Mouse (Mus musculus): ENCODE measurements around the gene Lpp. TPM values are rescaled to one million over a fixed set of nuclear protein-coding genes. Genes with fewer than 3 reads are reported as not detected.

The Lpp gene
- polyA plus RNA-seq, 1 experiment from 2014 or later, result 69.5 TPM

DNA sequence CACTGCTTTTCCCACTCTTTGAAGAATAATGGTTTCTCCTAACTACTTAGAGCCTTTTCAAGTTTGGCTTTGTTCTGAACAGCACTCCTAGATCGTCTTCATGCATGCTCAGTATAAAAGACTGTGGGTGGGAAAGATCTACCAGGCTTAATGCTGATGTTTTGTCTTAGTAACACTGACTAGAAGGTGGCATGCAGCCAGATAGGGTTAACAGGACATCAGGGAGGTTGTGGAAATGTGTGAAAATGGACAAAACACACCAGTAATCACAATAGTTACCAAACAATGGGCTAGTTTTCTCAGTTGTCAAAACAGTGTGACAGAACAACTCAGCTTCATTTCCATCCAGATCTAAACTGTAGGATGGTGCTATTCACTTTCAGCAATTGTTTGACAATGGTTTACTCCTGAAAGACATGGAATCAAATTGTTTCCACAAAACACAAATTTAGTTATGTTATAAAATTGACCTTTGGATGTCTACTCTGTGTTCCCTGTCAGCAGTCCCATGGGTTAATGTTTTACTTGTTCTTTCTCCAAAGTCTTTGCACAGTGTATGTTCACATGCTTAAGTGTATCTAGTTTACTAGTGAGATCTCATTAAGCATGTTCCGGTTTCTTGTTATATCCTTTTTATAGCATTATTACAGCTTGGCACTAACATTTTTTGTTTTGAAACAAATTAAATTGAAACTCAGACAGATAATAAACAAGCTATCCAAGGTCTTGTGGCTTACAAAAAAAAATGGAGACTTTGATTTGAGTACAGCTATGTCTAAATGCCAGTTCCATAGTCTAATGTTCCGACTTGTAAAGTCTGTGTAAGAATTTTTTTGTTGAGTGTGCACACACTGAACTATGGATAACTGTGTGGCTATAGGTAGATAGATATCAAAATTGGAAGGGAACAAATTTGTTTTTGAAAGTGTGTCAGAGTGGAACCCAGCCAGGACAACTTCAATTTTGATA is 229.2 kb downstream of the Lpp start:
- Histone ChIP-seq H3K27ac (no peak overlapping the region), H3K9ac (no peak overlapping the region), H3K4me3 (replicated peaks) (no peak overlapping the region), H3K4me2 (no peak overlapping the region), H3K36me3 (no peaks in the 10 kb centered on the region), H3K27me3 (replicated peaks) (no peaks in the 10 kb centered on the region), H3K9me3 (no peaks in the 10 kb centered on the region), H3K4me1 (no peaks in the 10 kb centered on the region)
- 69% methylated on average over 3 of the region's 3 CpGs for WGBS
- no peak for ATAC-seq (ENCODE audit: insufficient read depth, low FRiP score, low read depth)

DNA sequence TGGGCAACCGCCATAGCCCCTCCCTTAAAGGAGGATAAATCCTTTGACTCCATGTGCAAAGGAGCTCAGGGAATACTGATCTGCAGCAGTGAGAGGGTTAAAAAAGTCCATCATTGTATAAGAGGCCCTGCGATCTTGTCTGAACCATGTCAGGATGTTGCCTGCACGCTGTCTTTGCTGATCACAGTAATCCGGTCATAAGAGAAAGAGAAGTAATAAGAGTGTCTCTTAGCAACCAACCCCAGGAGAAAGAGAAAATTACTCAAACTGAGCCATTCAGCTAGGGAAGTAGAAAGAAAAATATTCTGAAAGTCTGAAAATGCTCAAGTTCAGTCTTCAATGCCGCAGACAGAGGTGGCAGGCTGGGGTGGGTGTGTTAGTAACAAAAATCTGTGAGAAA is 231.0 kb downstream of the Lpp start:
- Histone ChIP-seq H3K9me3 (no peaks in the 10 kb centered on the region), H3K4me3 (replicated peaks) (no peak overlapping the region), H3K27ac (no peak overlapping the region), H3K27me3 (replicated peaks) (no peaks in the 10 kb centered on the region), H3K4me2 (no peak overlapping the region), H3K4me1 (no peaks in the 10 kb centered on the region), H3K9ac (no peak overlapping the region), H3K36me3 (no peaks in the 10 kb centered on the region)
- 55% methylated on average over 5 of the region's 5 CpGs for WGBS
- no peak for ATAC-seq (ENCODE audit: insufficient read depth, low FRiP score, low read depth)

DNA sequence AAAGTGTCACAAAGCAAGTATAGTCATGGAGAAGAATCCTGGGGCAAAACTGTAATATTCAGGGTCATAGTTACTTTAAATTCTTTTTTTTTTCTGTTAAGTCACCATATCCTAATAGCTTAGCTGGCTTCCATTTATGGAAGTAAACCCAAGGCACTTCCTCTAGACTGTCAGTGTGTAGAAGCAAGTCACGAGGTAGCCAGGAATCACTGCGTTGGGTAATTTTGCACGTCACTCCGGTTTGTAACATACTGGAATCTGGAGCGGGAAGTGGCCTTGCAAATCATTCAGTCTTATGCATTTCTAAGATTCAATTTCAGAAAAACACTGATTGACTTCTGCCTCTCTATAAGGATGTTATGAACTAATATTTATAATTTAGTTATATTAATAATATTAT is 232.3 kb downstream of the Lpp start:
- ATAC-seq (ENCODE audit: insufficient read depth, low FRiP score, low read depth), result no peak
- no peak overlapping the region for H3K4me2 ChIP-seq
- H3K27me3 ChIP-seq (replicated peaks), result no peaks in the 10 kb centered on the region
- no peak overlapping the region for H3K27ac ChIP-seq
- H3K36me3 ChIP-seq, result no peaks in the 10 kb centered on the region
- no peak overlapping the region for H3K9ac ChIP-seq
- WGBS, result 89% methylated on average over 5 of the region's 5 CpGs
- H3K4me3 ChIP-seq (replicated peaks), result no peak overlapping the region
- H3K4me1 ChIP-seq, result no peaks in the 10 kb centered on the region
- no peaks in the 10 kb centered on the region for H3K9me3 ChIP-seq

DNA sequence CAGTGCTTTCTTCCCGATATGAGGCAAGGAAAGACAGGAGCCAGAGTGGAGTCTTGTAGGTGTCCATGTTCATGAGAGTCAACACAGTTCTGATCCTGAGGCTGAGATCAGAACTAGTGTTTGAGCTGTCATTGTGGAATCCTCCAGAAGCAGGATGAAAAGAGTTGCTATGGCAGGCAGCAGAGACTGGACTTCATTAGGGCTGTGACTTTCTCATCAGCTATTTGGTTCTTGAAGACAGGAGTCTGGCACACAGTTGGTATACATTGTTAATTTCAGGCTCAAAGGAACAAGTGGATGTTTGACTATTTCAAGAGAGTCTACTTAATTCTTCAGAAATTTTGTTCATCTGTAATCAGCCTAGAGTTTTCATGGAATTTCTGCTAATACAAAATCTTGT is 235.5 kb downstream of the Lpp start:
- Histone ChIP-seq H3K9ac (no peak overlapping the region), H3K4me1 (no peaks in the 10 kb centered on the region), H3K27me3 (replicated peaks) (no peaks in the 10 kb centered on the region), H3K36me3 (no peaks in the 10 kb centered on the region), H3K9me3 (no peaks in the 10 kb centered on the region), H3K4me3 (replicated peaks) (no peak overlapping the region), H3K27ac (no peak overlapping the region), H3K4me2 (no peak overlapping the region)
- 88% methylated on average over 1 of the region's 1 CpGs for WGBS
- ATAC-seq (ENCODE audit: insufficient read depth, low FRiP score, low read depth), result no peak

DNA sequence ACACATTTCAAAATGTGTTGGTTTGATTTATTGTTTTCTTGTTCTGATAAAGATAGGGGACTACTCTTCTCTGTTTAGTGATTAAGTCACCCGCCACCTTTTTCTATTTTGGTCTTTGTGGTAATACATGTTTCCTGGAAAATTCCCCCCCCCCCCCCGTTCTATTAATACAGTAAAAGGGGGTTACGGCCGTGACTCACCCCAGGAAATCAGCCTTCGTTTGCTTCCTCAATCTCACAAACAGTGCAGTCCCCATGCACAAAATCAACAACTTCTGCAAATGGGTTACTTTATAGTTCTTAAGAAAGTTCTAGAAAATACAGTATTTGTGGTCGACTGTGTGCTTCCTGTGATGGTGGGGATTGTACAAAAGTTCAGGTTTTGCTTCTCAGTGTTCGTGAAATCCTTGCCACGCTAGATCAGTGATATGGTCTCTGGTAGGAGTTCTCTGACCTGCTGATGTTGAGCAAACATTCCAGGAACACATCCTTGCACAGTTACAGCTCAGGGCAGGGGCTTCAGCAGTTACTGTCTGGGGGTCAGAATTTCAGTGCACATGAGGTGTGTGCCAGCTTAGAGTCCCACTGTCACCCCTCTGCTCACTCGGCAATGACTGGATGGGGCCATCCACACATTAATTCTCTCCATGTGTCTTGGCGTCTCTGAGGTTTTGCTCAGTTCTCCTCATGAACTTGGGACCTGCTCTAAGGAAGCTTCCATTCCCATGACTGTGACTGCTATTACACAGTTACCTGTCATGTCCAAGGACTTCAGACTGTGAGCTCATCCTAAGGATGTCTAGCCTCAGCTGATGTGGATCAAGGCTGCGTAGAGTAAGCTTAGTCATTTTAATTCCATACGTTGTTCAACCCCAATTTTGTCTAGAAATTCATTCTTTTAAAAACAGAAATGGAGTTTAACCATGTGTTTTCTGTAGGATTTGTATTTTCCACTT is 236.2 kb downstream of the Lpp start:
- WGBS, result 70% methylated on average over 12 of the region's 12 CpGs
- H3K36me3 ChIP-seq, result no peaks in the 10 kb centered on the region
- H3K4me2 ChIP-seq, result no peak overlapping the region
- H3K27me3 ChIP-seq (replicated peaks), result no peaks in the 10 kb centered on the region
- no peaks in the 10 kb centered on the region for H3K9me3 ChIP-seq
- H3K4me1 ChIP-seq, result no peaks in the 10 kb centered on the region
- no peak overlapping the region for H3K4me3 ChIP-seq (replicated peaks)
- no peak overlapping the region for H3K9ac ChIP-seq
- H3K27ac ChIP-seq, result no peak overlapping the region
- no peak for ATAC-seq (ENCODE audit: insufficient read depth, low FRiP score, low read depth)

DNA sequence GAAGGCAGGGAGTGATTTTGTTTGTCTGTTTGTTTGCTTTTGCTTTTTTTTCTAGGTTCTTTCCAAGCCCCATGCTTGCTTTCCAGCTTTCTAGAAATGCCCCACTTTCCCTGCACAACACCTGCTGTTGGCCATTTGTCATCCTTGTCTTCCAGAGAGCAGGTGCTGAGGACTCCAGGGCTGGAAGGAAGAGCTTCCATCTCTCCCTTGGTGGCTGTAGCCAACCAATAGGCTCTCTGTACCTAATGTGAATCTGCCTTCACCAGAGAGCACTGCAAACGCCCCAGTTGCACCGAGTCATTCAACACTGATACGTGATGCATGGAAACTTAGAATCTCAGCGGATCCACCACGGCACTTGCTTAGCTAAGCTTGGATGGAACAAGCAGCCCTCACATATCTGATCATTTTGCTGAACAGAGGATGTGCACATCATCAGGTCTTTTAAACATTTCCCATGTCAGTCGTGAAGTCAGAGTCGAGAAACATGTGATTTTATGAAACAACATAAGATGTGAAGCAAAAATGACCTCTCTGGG is 242.1 kb downstream of the Lpp start:
- H3K9me3 ChIP-seq, result no peaks in the 10 kb centered on the region
- H3K4me2 ChIP-seq, result no peak overlapping the region
- no peaks in the 10 kb centered on the region for H3K36me3 ChIP-seq
- no peaks in the 10 kb centered on the region for H3K4me1 ChIP-seq
- no peaks in the 10 kb centered on the region for H3K27me3 ChIP-seq (replicated peaks)
- ATAC-seq (ENCODE audit: insufficient read depth, low FRiP score, low read depth), result no peak
- H3K4me3 ChIP-seq (replicated peaks), result no peak overlapping the region
- H3K27ac ChIP-seq, result no peak overlapping the region
- no peak overlapping the region for H3K9ac ChIP-seq
- WGBS, result 88% methylated on average over 7 of the region's 7 CpGs

DNA sequence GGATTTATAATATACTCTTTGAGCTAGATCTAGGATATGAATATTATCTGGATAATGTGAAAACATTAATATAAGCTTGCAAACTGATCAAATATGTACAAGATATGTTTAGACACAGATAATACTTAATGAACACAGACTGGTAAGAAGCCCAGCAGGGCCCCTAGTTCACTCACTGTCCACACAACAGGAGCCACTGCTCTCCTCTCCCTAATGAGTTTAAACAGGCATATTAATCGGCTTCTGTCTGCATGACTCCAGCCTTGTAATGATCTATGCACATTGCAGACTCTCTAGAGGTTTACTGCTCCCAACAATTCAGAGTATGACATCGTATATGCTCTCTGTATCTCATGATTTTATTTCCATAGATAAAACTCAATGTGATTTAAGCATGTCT is 243.6 kb downstream of the Lpp start:
- WGBS, result 74% methylated on average over 2 of the region's 2 CpGs
- ATAC-seq (ENCODE audit: insufficient read depth, low FRiP score, low read depth), result no peak
- no peak overlapping the region for H3K27ac ChIP-seq
- no peak overlapping the region for H3K9ac ChIP-seq
- no peaks in the 10 kb centered on the region for H3K9me3 ChIP-seq
- no peaks in the 10 kb centered on the region for H3K4me1 ChIP-seq
- no peak overlapping the region for H3K4me2 ChIP-seq
- no peak overlapping the region for H3K4me3 ChIP-seq (replicated peaks)
- H3K27me3 ChIP-seq (replicated peaks), result no peaks in the 10 kb centered on the region
- no peaks in the 10 kb centered on the region for H3K36me3 ChIP-seq

DNA sequence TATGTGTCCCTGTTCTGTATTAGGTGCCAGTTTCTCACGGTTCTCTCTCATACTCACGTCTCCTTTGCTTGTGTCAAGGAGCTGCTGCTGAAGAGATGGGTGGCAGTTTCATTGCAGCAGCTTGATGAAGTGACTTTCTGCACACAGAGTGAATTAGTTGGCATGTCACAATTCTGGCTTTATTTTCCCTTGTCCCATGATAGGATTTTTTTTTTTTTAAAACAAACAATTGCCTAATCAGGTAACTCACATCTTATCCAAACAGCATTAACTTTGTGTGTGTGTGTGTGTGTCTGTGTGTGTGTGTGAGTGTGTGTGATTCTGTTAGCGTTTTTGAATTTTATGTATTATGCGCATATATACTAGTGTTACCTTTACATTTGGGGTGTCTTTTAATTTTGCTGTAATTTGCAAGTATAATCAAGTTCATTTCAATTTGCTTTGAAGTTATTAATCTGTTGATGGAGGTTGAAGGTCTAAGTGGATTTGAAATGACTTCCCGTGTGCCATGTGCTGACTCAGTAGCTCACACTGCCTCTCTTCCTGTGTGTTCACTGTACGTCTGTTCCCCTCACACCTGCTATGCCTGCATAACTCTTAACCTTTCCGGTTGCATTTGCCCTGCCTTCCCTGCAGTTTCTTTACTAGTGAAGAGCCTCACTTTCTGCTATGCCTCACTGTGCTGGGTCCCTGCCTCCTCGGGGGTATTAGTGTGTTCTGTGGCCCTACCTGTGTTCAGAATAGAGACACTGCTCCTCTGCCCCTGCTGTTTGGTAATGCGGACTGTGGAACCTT is 247.9 kb downstream of the Lpp start:
- Histone ChIP-seq H3K4me3 (replicated peaks) (no peak overlapping the region), H3K9me3 (no peaks in the 10 kb centered on the region)

DNA sequence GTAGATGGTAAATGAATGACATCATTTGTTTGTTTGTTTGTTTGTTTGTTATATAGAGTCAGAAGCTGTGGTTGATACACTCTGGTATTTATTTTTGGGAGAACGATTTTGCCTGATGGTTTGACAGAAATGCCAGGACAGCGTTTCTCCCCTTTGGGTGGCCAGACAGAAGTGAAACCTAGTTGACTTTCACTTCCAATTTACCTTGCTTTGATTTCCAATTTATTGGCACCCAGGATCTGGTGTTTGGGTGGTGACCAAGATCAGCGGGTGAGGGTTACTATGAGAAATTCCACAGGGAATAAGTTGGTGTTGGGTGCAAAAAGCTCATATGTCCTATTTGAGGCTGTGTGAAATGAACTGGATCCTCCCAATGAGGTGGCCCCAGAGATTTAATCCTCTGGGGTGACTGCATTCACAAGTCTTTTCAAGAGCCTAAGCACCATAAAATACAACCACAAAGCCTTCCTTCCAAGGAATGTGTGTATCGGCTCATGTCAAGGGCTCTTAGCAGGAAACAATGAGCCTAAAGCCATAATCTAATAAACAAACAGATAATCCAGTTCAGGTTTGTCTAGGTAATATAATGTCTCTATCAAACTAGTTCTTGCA is 249.8 kb downstream of the Lpp start:
- H3K4me1 ChIP-seq, result no peaks in the 10 kb centered on the region
- ATAC-seq (ENCODE audit: insufficient read depth, low FRiP score, low read depth), result no peak
- H3K9ac ChIP-seq, result no peak overlapping the region
- no peak overlapping the region for H3K4me2 ChIP-seq
- no peaks in the 10 kb centered on the region for H3K27me3 ChIP-seq (replicated peaks)
- H3K36me3 ChIP-seq, result no peaks in the 10 kb centered on the region
- 81% methylated on average over 4 of the region's 4 CpGs for WGBS
- H3K27ac ChIP-seq, result no peak overlapping the region
- H3K4me3 ChIP-seq (replicated peaks), result no peak overlapping the region
- no peaks in the 10 kb centered on the region for H3K9me3 ChIP-seq

More for the DNA sequence above, 247.9 kb downstream of the Lpp start:
- Histone ChIP-seq H3K4me2 (no peak overlapping the region), H3K9ac (no peak overlapping the region), H3K27me3 (replicated peaks) (no peaks in the 10 kb centered on the region), H3K36me3 (no peaks in the 10 kb centered on the region), H3K27ac (no peak overlapping the region), H3K4me1 (no peaks in the 10 kb centered on the region)
- ATAC-seq (ENCODE audit: insufficient read depth, low FRiP score, low read depth), result no peak
- WGBS, result 79% methylated on average over 9 of the region's 9 CpGs

DNA sequence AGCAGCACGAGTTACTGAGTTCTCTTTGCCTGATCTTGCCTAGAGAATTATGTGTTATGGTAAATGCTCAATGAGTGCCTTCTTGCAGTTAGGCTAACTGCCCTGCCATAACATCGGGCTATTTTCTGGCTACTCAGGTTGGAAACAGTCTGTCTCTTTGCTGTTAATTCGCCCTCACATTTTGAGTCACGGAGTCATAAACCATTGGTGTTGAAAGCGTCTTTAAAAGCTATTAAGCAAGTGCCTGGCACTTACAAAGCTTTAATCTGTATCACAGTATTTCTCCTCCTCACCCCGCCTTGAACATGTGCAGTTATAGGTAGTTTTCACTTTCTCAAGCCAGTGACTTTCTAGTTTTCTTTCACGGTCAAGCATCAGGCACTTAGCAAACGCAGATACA is 250.8 kb downstream of the Lpp start:
- H3K36me3 ChIP-seq, result no peaks in the 10 kb centered on the region
- no peak overlapping the region for H3K9ac ChIP-seq
- no peak for ATAC-seq (ENCODE audit: insufficient read depth, low FRiP score, low read depth)
- no peaks in the 10 kb centered on the region for H3K4me1 ChIP-seq
- no peak overlapping the region for H3K4me2 ChIP-seq
- H3K9me3 ChIP-seq, result no peaks in the 10 kb centered on the region
- H3K27me3 ChIP-seq (replicated peaks), result no peaks in the 10 kb centered on the region
- 86% methylated on average over 8 of the region's 8 CpGs for WGBS
- H3K4me3 ChIP-seq (replicated peaks), result no peak overlapping the region
- H3K27ac ChIP-seq, result no peak overlapping the region

DNA sequence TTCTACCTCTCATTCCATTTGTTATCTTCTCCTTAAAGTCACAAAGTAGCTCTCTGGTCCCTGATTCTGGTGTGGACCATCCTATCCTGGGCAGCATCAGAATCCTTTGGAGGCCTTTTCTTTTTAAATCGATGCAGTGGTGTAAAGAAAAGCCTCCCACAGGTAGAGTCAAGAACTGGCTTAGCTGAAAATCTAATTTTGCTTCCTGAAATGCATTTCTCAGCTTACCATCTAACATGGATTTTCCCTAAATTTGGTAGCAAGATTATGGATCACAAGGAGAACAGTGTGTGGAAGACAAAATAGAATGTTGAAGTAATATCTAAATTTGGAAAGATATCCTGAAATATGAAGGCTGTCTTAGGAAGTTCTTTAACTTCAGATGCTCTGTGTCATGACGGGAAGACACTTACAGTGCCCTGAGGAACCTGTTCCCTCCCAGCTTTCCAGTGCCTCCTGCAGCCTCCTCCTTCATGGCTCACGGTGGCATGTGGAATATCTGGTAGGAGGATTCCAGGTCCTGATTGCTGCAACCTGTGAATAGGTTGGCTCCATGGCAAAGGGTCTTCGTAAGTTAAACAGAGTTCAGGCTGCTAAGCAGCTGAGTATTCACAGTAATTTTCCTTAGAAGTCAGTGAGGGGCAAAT is 251.6 kb downstream of the Lpp start:
- H3K36me3 ChIP-seq, result no peaks in the 10 kb centered on the region
- no peak overlapping the region for H3K27ac ChIP-seq
- WGBS, result 86% methylated on average over 4 of the region's 4 CpGs
- no peak overlapping the region for H3K4me3 ChIP-seq (replicated peaks)
- H3K9me3 ChIP-seq, result no peaks in the 10 kb centered on the region
- no peak overlapping the region for H3K9ac ChIP-seq
- H3K4me2 ChIP-seq, result no peak overlapping the region
- no peaks in the 10 kb centered on the region for H3K27me3 ChIP-seq (replicated peaks)
- no peak for ATAC-seq (ENCODE audit: insufficient read depth, low FRiP score, low read depth)
- no peaks in the 10 kb centered on the region for H3K4me1 ChIP-seq

All from stomach, embryonic 15.5 days (tissue).